Mouse (Mus musculus) gonadal fat pad, adult 2 months (tissue): ENCODE measurements around the gene Itga10. TPM values are rescaled to one million over a fixed set of nuclear protein-coding genes. Genes with fewer than 3 reads are reported as not detected.
"Not testable (repeated sequence)": the region's sequence is repeated elsewhere in the genome, so short reads cannot be mapped to it uniquely, and the experiment has no call there.

Experiments used
- DNase-seq: peaks from one replicate; pipeline ENCODE4 v3.0.0-alpha.2; 2012; ENCODE audit warnings: low read depth
- polyA plus RNA-seq: library from polyadenylated mRNA; depleted of rRNA; stranded (reverse); fragments of >200 nt; gene quantifications from 2 replicates; pipeline ENCODE4 v1.2.3, GENCODE M21; 2012

Itga10 gene
- polyA plus RNA-seq, 1 experiment, result 2.5 TPM

DNA sequence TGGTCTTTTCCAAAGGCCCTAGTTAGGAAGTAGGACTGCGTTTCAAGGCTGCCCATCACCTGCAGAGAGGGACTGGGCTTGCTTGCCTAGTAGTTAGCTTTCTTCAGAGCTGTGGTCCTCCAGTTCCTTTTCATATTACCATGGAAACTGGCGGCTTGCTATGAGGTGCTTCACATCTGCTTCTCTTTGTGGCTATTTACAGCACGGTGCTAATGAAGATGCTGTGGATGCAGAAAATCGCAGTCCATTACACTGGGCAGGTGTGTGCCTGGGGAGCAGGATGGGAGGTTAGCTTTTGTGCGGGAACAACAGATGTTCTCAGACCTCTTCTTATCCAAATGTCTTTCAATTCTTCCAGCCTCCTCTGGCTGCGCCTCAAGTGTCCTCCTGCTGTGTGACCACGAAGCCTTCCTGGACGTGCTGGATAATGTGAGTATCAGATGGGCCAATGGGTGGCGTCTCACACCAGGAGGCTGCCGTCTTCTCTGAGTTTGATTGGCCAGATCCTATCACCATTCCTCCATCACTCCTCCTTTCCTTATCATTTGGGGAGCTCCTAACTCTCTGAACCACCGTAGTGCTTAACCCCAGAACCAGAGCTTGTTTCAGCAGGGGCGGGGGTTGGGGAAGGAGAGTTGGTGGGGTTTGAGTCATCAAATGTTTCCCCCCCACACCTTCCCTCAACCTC is 35.0 kb downstream of the Itga10 start:
- no peak for DNase-seq

DNA sequence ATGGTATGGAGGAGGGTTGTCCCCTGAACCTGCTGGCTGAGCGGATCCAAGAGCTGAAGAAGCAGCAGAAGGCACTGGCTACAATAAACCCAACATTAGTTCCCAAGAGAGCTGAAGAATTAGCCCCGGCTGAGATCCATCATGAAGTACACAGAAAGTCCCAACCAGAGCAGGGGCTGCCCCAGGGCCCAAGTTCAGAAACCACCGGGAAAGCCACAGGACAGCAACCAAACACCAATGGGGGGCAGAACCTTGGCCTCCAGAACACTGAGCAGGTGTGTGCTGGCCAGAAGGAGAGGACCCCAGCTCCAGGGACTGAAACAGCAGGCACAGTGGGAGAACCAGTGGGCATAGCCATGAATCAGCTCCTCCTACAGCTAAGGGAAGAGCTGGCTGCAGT is 38.1 kb downstream of the Itga10 start:
- DNase-seq, result no peak

DNA sequence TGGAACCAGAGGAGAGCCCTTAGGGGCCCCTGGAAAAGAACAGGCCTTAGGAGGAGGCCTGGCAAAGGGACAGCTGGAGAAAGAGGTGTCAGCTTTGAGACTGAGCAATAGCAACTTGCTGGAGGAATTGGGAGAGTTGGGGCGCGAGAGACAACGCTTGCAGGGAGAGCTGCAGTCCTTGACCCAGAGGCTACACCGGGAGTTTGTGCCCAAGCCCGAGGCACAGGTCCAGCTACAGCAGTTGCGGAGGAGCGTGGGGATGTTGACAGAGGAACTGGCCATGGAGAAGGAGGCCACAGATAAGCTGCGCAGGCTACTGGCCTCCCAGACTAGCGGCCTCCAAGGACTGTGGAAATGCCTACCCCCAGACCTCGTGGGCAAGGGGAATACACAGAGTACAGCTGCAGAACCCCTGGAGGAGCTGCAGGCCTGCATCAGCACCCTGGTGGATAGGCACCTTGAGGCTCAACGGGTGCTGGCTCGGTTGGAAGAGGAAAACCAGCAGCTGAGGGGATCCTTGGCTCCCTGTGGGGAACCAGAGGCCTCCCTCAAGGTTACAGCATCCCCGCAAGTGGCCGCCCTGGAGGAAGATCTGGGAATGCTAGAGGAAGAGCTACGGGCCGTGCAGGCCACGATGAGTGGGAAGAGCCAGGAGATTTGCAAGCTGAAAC is 38.9 kb downstream of the Itga10 start:
- no peak for DNase-seq

DNA sequence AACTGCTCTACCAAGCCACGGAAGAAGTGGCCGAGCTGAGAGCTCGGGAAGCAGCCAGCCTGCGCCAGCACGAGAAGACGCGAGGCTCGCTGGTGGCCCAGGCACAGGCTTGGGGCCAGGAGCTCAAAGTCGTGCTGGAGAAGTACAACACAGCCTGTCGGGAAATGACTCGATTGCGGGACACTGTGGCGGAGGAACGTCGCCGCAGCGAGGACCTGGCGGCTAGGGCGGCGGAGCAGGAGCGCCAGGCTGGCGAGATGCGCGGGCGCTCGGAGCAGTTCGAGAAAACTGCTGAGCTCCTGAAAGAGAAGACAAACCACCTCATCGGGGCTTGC is 39.4 kb downstream of the Itga10 start:
- DNase-seq, result no peak

GRCm38 (mm10) chr3:96686057-96686456 is 40.7 kb downstream of the Itga10 start:
- not testable (repeated sequence) for DNase-seq

- no peak for DNase-seq
Observed at GRCm38 (mm10) chr3:96688854-96689253, 43.5 kb downstream of the Itga10 start.

DNA sequence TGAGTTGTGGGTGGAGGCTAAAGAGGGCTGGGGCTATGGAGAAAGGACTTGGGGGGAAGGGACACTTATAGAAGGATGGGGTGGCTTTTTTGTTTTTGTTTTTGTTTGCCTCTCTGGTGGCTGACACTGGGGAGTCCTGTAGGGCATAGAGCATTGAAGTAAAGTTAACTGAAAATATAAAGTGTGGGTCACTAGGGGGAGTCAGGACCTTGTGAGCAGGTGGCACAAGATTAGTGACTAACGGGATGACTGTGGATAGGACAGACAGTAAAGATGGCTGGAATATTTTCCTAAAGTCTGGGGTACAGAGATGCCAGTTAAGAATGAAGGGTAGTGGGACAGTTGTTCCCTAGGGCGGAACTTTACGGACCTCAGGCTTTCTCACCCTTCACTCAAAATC is 44.9 kb downstream of the Itga10 start:
- no peak for DNase-seq

DNA sequence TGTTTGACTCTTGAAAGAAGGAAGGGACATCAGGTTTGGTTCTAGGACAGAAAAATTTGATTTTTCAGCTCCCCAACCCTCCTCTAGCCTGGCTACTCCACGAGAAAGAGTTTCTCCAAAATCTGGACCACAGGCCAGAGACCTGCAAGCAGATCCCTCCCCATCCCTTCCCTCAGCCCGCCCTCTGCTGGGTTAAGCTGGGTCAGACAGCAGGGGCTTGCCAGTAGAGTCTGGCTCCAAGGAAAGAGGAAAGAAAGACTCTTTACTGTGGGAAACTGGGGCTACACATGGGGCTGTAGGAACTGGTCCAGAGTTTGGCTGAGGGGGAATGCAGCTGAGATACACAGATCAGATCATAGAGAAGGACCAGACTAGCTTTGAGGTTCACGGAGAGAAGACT is 47.1 kb downstream of the Itga10 start:
- no peak for DNase-seq

- DNase-seq, result no peak
Observed at GRCm38 (mm10) chr3:96693579-96693978, 48.2 kb downstream of the Itga10 start.

- no peak for DNase-seq
Observed at GRCm38 (mm10) chr3:96696198-96696765, 50.9 kb downstream of the Itga10 start, which contains the start of gene Pias3. Pias3 (plus strand) TSS chr3:96696384.

DNA sequence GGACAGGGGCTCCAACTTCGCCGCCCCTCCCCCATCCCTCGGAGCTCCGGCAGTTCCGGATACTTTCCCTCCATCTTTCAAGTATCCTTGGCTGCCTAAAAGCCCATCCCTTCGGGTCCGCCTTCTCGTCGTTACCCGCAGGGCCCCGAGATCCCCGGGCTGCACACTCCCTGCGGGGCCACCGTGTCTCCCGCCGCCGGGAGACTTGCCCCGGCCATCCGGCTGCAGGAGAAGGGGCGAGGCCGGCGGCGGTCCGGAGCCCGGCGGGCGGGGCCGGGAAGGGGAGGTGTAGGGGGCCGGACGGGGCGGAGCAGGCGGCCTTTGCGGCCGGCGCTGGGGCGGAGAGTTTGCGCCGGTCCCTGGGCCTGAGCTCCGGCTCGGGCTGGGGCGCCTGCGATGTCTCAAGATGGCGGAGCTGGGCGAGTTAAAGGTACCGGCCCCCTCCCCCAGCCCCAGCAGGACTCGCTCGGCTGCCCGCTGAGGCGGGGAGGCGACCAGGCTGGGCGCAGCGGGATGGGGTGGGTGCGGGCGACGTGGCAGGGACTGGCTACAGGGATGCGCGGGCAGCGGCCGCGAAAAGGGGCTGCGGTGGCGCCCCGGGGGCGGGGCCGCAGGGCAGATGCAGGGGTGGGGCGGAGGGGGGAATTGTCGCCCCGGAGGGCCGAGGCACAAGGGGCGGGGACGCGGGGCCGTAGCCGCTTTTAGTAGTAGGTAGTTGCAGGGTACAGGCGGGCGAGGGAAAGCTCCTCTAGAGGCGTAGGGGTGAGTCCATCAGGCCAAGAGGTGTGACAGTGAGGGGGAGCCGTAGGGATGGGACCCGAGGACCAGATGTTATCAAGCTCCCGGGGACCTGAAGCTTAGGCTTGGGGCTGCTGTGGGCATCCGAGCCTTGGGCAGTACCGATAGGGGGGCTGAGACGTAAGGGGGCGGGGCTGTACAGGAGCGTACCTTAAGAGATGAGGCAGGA is 51.7 kb downstream of the Itga10 start:
- DNase-seq, result no peak

DNA sequence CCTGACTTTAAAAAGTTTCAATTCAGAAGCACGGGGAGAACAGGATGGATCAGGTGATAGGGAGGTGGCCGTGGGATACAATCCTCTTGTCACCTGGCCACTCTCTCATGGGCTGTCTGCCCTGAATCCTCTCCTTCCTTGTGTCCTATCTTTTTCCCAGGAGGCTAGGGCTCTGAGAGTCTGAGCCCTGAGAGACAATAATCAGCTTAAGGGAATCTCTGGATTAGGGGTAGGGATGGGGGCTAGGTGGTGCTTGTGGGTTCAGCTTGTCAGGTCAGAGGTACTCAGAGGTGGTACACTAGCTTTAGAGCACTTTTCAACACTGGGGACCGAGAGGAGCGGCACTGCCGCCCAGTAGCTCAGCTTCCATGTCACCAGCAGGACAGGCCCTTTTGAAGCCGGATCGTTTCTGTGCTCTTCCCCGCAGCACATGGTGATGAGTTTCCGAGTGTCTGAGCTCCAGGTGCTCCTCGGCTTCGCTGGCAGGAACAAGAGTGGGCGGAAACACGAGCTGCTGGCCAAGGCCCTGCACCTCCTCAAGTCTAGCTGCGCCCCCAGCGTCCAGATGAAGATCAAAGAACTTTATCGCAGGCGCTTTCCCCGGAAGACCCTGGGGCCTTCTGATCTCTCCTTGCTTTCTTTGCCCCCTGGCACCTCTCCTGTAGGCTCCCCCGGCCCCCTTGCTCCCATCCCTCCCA is 53.8 kb downstream of the Itga10 start:
- DNase-seq, result no peak

GRCm38 (mm10) chr3:96700376-96700775 is 55.0 kb downstream of the Itga10 start:
- DNase-seq, result no peak

- DNase-seq, result no peak
Observed at GRCm38 (mm10) chr3:96701003-96701402, 55.6 kb downstream of the Itga10 start.

DNA sequence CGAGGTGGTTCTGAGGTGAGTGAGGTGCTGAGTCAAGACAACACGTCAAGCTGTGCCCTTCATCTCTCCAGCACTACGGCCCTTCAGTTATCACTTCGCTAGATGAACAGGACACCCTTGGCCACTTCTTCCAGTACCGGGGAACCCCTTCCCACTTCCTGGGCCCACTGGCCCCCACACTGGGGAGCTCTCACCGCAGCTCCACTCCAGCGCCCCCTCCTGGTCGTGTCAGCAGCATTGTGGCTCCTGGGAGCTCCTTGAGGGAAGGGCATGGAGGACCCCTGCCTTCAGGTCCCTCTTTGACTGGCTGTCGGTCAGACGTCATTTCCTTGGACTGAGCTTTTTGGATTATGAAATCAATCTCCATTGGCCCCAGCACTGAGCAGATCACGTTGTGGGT is 59.4 kb downstream of the Itga10 start:
- DNase-seq, result no peak

- no peak for DNase-seq
Observed at GRCm38 (mm10) chr3:96706217-96706616, 60.8 kb downstream of the Itga10 start.

- DNase-seq, result no peak
Observed at GRCm38 (mm10) chr3:96706984-96707383, 61.6 kb downstream of the Itga10 start.

DNA sequence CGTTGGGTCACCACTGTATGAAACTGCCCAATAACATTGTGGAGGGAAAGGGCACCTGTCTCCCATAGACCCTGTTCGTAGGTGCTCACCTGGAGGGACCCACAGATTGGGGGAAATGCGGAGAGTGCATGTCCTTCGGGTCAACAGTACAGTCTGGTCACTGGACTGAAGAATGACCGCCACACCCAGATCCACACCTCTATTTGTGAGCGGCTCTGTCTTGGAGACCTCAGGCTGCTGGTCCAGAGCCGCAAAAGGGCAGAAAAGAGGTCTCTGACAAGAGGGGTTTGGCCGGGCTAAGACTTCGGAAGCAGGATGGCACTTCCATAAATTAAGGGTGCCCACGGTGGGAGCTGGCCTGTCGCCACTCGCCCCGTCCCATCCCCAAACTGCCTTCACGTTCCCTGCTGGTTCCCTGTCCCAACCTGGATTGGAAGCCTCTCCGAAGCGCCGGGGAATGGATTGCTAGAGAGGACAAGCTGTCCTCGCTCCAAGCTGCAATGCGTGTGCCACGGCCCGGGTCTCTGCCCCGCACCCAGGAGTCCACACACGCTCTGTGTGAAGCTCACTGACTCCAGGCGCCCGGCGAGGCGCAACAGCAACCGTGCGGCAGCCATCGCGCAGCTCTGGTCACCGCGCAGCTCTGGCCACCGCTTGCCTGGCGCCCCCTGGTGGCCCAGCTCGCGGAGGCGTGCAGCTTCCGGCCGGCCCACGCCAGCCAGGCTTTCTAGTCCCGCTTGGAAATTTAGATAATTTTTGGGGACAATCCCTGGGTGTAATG is 62.7 kb downstream of the Itga10 start, which contains the start of gene Nudt17:
Nudt17 (minus strand) TSS at position 660 of the 781 bp plus-strand sequence.
- no peak for DNase-seq

DNA sequence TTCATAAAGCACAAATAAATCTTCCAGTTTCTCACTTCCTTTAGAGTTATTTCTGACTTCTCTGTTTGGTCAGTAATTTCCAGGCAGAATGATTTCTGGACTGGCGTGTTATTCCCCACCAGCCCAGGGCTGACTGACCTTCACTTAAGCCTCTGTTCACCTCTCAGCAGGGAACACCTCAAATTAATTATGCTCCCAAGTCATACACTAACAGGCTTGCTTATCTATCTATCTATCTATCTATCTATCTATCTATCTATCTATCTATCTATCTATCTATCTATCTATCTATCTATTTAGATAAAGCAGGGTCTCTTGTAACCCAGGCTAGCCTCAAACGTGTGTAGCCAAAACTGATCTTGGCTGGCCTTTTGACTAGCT is 63.3 kb downstream of the Itga10 start:
- DNase-seq, result no peak
